Mouse (Mus musculus) stomach, postnatal 0 days (tissue): ENCODE results near the gene Rnf38.

Experiments
- CTCF ChIP-seq: IDR thresholded peaks from 2 replicates; pipeline ENCODE4 v1.5.1; 2016; ENCODE audit warnings: antibody characterized with exemption, low read depth, mild to moderate bottlenecking, moderate library complexity
- EP300 ChIP-seq: optimal IDR thresholded peaks from 2 replicates; pipeline ENCODE3; 2016; ENCODE audit warnings: antibody characterized with exemption

GRCm38 (mm10) chr4:44106297-44106821 is 127.2 kb downstream of the Rnf38 start:
- no peak for TF ChIP-seq CTCF
- no peak for TF ChIP-seq EP300
